Mouse (Mus musculus): ENCODE results near the gene Mrpl28.

DNA sequence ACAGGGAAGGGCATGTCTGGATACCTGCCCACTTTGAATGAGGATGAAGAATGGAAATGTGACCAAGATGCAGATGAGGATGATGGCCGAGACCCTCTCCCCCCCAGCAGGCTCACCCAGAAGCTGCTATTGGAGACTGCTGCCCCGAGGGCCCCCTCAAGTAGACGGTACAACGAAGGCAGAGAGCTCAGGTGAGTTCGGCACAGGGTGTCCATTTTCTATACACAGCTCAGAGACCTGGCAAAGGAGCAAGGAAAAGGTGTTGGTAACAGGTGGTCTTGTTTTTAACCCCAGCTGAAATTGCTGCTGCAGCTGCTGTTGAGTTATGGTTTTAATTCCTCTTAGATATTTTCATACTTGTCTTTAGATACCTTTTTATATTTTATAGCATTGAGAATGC, 20.1 kb downstream of the Mrpl28 start:
- no peak for TF ChIP-seq CTCF (IDR thresholded peaks at IDR 0.05; ENCODE audit: control insufficient read depth, insufficient read depth, insufficient read length)
- no peak for TF ChIP-seq MYOG (IDR thresholded peaks at IDR 0.05; ENCODE audit: control insufficient read depth, extremely low read depth, insufficient read length)
- no peak for TF ChIP-seq USF1 (IDR thresholded peaks at IDR 0.05; ENCODE audit: low read depth)
- no peak for TF ChIP-seq CEBPB (IDR thresholded peaks at IDR 0.05; ENCODE audit: low read depth)
